Mouse (Mus musculus): ENCODE measurements around the gene Grik4. TPM values are rescaled to one million over a fixed set of nuclear protein-coding genes. Genes with fewer than 3 reads are reported as not detected.

Grik4 gene
- total and polyA plus RNA-seq, 3 experiments: not detected

GRCm38 (mm10) chr9:42776804-42777203 is 167.5 kb downstream of the Grik4 start:
- in situ Hi-C loops (cut with MboI; ENCODE audit: low pct_ligation_motif_present, low pct_unique_long_range_greater_than_20kb, low sequenced_read_pairs): loop anchor here (25.0 kb wide), 1 partner anchor 390 kb away; the partner anchor contains the start of gene Tecta
- Histone ChIP-seq H3K27ac (ENCODE audit: insufficient read depth, low read depth) (no peak overlapping the region), H3K4me2 (ENCODE audit: insufficient read depth, low read depth, poor library complexity, severe bottlenecking) (no peak overlapping the region), H3K9me3 (replicated peaks; ENCODE audit: low read length) (no peaks in the 10 kb centered on the region), H3K9ac (ENCODE audit: insufficient read depth, low read depth) (no peak overlapping the region), H3K4me1 (ENCODE audit: control insufficient read depth in 1 of 2, insufficient read depth in 2 of 2) (no peaks in the 10 kb centered on the region), H3K36me3 (replicated peaks in 1 of 2; ENCODE audit: control insufficient read depth in 1 of 2, insufficient read depth in 1 of 2, low read length in 1 of 2) (no peaks in the 10 kb centered on the region), H3K4me3 (replicated peaks in 1 of 3; ENCODE audit: low read depth in 2 of 3, low read length in 2 of 3, poor library complexity in 1 of 3) (no peak overlapping the region), H3K27me3 (replicated peaks) (peaks cover 87% of the 10 kb centered on the region), H3K79me2 (replicated peaks; ENCODE audit: control insufficient read depth, extremely low read depth, insufficient read depth, poor library complexity, severe bottlenecking) (no peaks in the 10 kb centered on the region)
- TF ChIP-seq ETS1 (conservative IDR thresholded peaks at IDR 0.05; ENCODE audit: low read depth, low read length) (no peak), NRF1 (IDR thresholded peaks at IDR 0.05; ENCODE audit: low read depth, low read length) (no peak), USF1 (IDR thresholded peaks at IDR 0.05; ENCODE audit: low read depth, low read length) (no peak), PAX5 (IDR thresholded peaks at IDR 0.05; ENCODE audit: low read length) (no peak), HCFC1 (IDR thresholded peaks at IDR 0.05; ENCODE audit: low read depth, low read length) (no peak), E2F4 (IDR thresholded peaks at IDR 0.05; ENCODE audit: insufficient replicate concordance, low read depth, low read length) (no peak), IRF4 (IDR thresholded peaks at IDR 0.05; ENCODE audit: low read depth, low read length) (no peak), ZKSCAN1 (IDR thresholded peaks at IDR 0.05; ENCODE audit: borderline replicate concordance, low read depth, low read length) (no peak), CHD1 (IDR thresholded peaks at IDR 0.05; ENCODE audit: low read depth, low read length) (no peak), NELFE (IDR thresholded peaks at IDR 0.05; ENCODE audit: low read depth, low read length) (no peak), RCOR1 (conservative IDR thresholded peaks at IDR 0.05; ENCODE audit: low read depth, low read length) (no peak), BHLHE40 (IDR thresholded peaks at IDR 0.05; ENCODE audit: low read depth, low read length) (no peak), KAT2A (IDR thresholded peaks at IDR 0.05; ENCODE audit: insufficient replicate concordance, low read length) (no peak), TBP (conservative IDR thresholded peaks at IDR 0.05; ENCODE audit: low read depth, low read length) (no peak), JUND (conservative IDR thresholded peaks at IDR 0.05; ENCODE audit: low read depth, low read length) (no peak), ZMIZ1 (IDR thresholded peaks at IDR 0.05; ENCODE audit: low read depth, low read length) (no peak), MEF2A (IDR thresholded peaks at IDR 0.05; ENCODE audit: borderline replicate concordance, low read depth, low read length) (no peak), MAX (IDR thresholded peaks at IDR 0.05; ENCODE audit: low read length) (no peak)
- DNase-seq (ENCODE audit: extremely low read depth): no peak
- dilution Hi-C loops (cut with MboI; ENCODE audit: extremely low pct_ligation_motif_present, extremely low pct_unique_long_range_greater_than_20kb, low sequenced_read_pairs): no loop called here

- Histone ChIP-seq H3K4me1 (ENCODE audit: control insufficient read depth in 1 of 2, insufficient read depth in 2 of 2) (no peaks in the 10 kb centered on the region), H3K9me3 (replicated peaks; ENCODE audit: low read length) (no peaks in the 10 kb centered on the region), H3K79me2 (replicated peaks; ENCODE audit: control insufficient read depth, extremely low read depth, insufficient read depth, poor library complexity, severe bottlenecking) (no peaks in the 10 kb centered on the region), H3K27ac (ENCODE audit: insufficient read depth, low read depth) (no peak overlapping the region), H3K4me2 (ENCODE audit: insufficient read depth, low read depth, poor library complexity, severe bottlenecking) (no peak overlapping the region), H3K36me3 (replicated peaks in 1 of 2; ENCODE audit: control insufficient read depth in 1 of 2, insufficient read depth in 1 of 2, low read length in 1 of 2) (no peaks in the 10 kb centered on the region), H3K9ac (ENCODE audit: insufficient read depth, low read depth) (no peak overlapping the region), H3K27me3 (replicated peaks) (peaks cover 95% of the 10 kb centered on the region), H3K4me3 (replicated peaks in 1 of 3; ENCODE audit: low read depth in 2 of 3, low read length in 2 of 3, poor library complexity in 1 of 3) (no peak overlapping the region)
- TF ChIP-seq ZNF384 (IDR thresholded peaks at IDR 0.05; ENCODE audit: low read depth, low read length): no peak
- TF ChIP-seq CTCF (conservative IDR thresholded peaks at IDR 0.05 in 1 of 2, IDR thresholded peaks at IDR 0.05 in 1 of 2; ENCODE audit: low read depth in 2 of 2, low read length in 2 of 2): no peak
- no peak for TF ChIP-seq MYC (IDR thresholded peaks at IDR 0.05; ENCODE audit: low read depth, low read length)
- no peak for TF ChIP-seq PAX5 (IDR thresholded peaks at IDR 0.05; ENCODE audit: low read length)
- no peak for TF ChIP-seq UBTF (IDR thresholded peaks at IDR 0.05; ENCODE audit: low read depth, low read length)
- TF ChIP-seq E2F4 (IDR thresholded peaks at IDR 0.05; ENCODE audit: insufficient replicate concordance, low read depth, low read length): no peak
- no peak for TF ChIP-seq JUN (IDR thresholded peaks at IDR 0.05; ENCODE audit: insufficient read depth, low read depth, low read length)
- no peak for TF ChIP-seq EP300 (IDR thresholded peaks at IDR 0.05; ENCODE audit: low read length)
- no peak for TF ChIP-seq POLR2AphosphoS2 (IDR thresholded peaks at IDR 0.05; ENCODE audit: low read depth, low read length)
- no peak for TF ChIP-seq USF1 (IDR thresholded peaks at IDR 0.05; ENCODE audit: low read depth, low read length)
- TF ChIP-seq MAX (IDR thresholded peaks at IDR 0.05; ENCODE audit: low read length): no peak
- TF ChIP-seq JUND (conservative IDR thresholded peaks at IDR 0.05; ENCODE audit: low read depth, low read length): no peak
- TF ChIP-seq MAFK (IDR thresholded peaks at IDR 0.05; ENCODE audit: insufficient replicate concordance, low read length): no peak
- TF ChIP-seq CHD2 (IDR thresholded peaks at IDR 0.05; ENCODE audit: low read length): no peak
- no peak for TF ChIP-seq NRF1 (IDR thresholded peaks at IDR 0.05; ENCODE audit: low read depth, low read length)
- no peak for TF ChIP-seq ZKSCAN1 (IDR thresholded peaks at IDR 0.05; ENCODE audit: borderline replicate concordance, low read depth, low read length)
- TF ChIP-seq KAT2A (IDR thresholded peaks at IDR 0.05; ENCODE audit: insufficient replicate concordance, low read length): no peak
- no peak for TF ChIP-seq SIN3A (IDR thresholded peaks at IDR 0.05; ENCODE audit: low read length)
- no peak for TF ChIP-seq TCF12 (IDR thresholded peaks at IDR 0.05; ENCODE audit: low read depth, low read length)
- TF ChIP-seq BHLHE40 (IDR thresholded peaks at IDR 0.05; ENCODE audit: low read depth, low read length): no peak
- in situ Hi-C loops (cut with MboI; ENCODE audit: low pct_ligation_motif_present, low pct_unique_long_range_greater_than_20kb, low sequenced_read_pairs): no loop called here
- DNase-seq (ENCODE audit: extremely low read depth): no peak
- dilution Hi-C loops (cut with MboI; ENCODE audit: extremely low pct_ligation_motif_present, extremely low pct_unique_long_range_greater_than_20kb, low sequenced_read_pairs): no loop called here
Measured at GRCm38 (mm10) chr9:42764823-42765560, 179.3 kb downstream of the Grik4 start.

Data from CH12.LX (cell line).